Mouse (Mus musculus) heart, embryonic 16.5 days (tissue): ENCODE data around the gene Usp48. TPM values are rescaled to one million over a fixed set of nuclear protein-coding genes. Genes with fewer than 3 reads are reported as not detected.

ENCODE experiments used
- ATAC-seq: fragments of 200-750 bp; cut with Nextera tagmentation; replicated peaks from 2 replicates; pipeline ENCODE4 v1.8.0; 2017; ENCODE audit warnings: moderate number of reproducible peaks; ENCODE audit not compliant: insufficient read depth, low FRiP score; ENCODE audit errors: extremely low read depth
- H3K27ac ChIP-seq: fragments of 300-500 bp; sonication (generic); 2 replicates; pipeline ENCODE4 v1.5.1; 2014; ENCODE audit warnings: mild to moderate bottlenecking, low read length, control low read depth, moderate library complexity
- H3K27me3 ChIP-seq: fragments of 300-500 bp; sonication (generic); 2 replicates; pipeline ENCODE4 v1.6.1; 2014; ENCODE audit warnings: low read length, mixed read lengths; ENCODE audit not compliant: control insufficient read depth, insufficient read depth
- H3K36me3 ChIP-seq: fragments of 300-500 bp; sonication (generic); 2 replicates; pipeline ENCODE4 v1.6.1; 2014; ENCODE audit not compliant: control insufficient read depth, insufficient read depth
- H3K4me1 ChIP-seq: fragments of 300-500 bp; sonication (generic); 2 replicates; pipeline ENCODE4 v1.6.1; 2014; ENCODE audit warnings: low read length, mixed read lengths; ENCODE audit not compliant: control insufficient read depth, insufficient read depth
- H3K4me2 ChIP-seq: fragments of 300-500 bp; sonication (generic); 2 replicates; pipeline ENCODE4 v1.6.1; 2014; ENCODE audit warnings: low read depth, mild to moderate bottlenecking, control low read depth, low read length
- H3K4me3 ChIP-seq: fragments of 300-500 bp; sonication (generic); 2 replicates; pipeline ENCODE4 v1.5.1; 2014; ENCODE audit warnings: mild to moderate bottlenecking, control low read depth, low read length
- H3K9ac ChIP-seq: fragments of 300-500 bp; sonication (generic); 2 replicates; pipeline ENCODE4 v1.6.1; 2014; ENCODE audit warnings: low read length, control low read depth
- H3K9me3 ChIP-seq: fragments of 300-500 bp; sonication (generic); replicated peaks from 2 replicates; pipeline ENCODE4 v1.6.1; 2016; ENCODE audit warnings: low read length; ENCODE audit not compliant: control insufficient read depth
- WGBS: fragments of 180-500 bp; shearing (Covaris S2); extraction: QIAGEN DNeasy Blood & Tissue Kit; methylation state at CpG from one replicate; pipeline ENCODE4 v1.1.7; 2014; 5-methylcytosine and 5-hydroxymethylcytosine counted together
- polyA plus RNA-seq: library from polyadenylated mRNA; unstranded; fragments of >200 nt; fragmentation: Nextera tagmentation; extraction: Ambion mirVana; gene quantifications from 2 replicates; pipeline ENCODE4 v1.2.1, GENCODE M21; 2015

Gene Usp48
- polyA plus RNA-seq, 1 experiment from 2014 or later = 34.8 TPM

GRCm38 (mm10) chr4:137648230-137648629, 54.7 kb downstream of the Usp48 start:
- H3K9ac ChIP-seq = no peak overlapping the region
- peaks cover 60% of the 10 kb centered on the region for H3K36me3 ChIP-seq
- WGBS = 87% methylated on average over 9 of the region's 9 CpGs
- no peak overlapping the region for H3K27ac ChIP-seq
- H3K27me3 ChIP-seq = no peaks in the 10 kb centered on the region
- no peak overlapping the region for H3K4me3 ChIP-seq
- no peaks in the 10 kb centered on the region for H3K9me3 ChIP-seq
- H3K4me2 ChIP-seq = no peak overlapping the region
- ATAC-seq = no peak
- no peaks in the 10 kb centered on the region for H3K4me1 ChIP-seq

GRCm38 (mm10) chr4:137650912-137651311, 57.4 kb downstream of the Usp48 start:
- no peak overlapping the region for H3K27ac ChIP-seq
- H3K36me3 ChIP-seq = peaks cover 55% of the 10 kb centered on the region
- H3K4me1 ChIP-seq = no peaks in the 10 kb centered on the region
- no peak overlapping the region for H3K9ac ChIP-seq
- H3K27me3 ChIP-seq = no peaks in the 10 kb centered on the region
- H3K4me2 ChIP-seq = no peak overlapping the region
- no peak overlapping the region for H3K4me3 ChIP-seq
- no peak for ATAC-seq
- H3K9me3 ChIP-seq = no peaks in the 10 kb centered on the region
- WGBS = 79% methylated on average over 5 of the region's 5 CpGs

- H3K27ac ChIP-seq = no peak overlapping the region
- no peaks in the 10 kb centered on the region for H3K9me3 ChIP-seq
- no peak overlapping the region for H3K4me2 ChIP-seq
- no peaks in the 10 kb centered on the region for H3K4me1 ChIP-seq
- no peak overlapping the region for H3K9ac ChIP-seq
- no peak for ATAC-seq
- H3K27me3 ChIP-seq = no peaks in the 10 kb centered on the region
- H3K36me3 ChIP-seq = peaks cover 63% of the 10 kb centered on the region
- 93% methylated on average over 5 of the region's 5 CpGs for WGBS
- H3K4me3 ChIP-seq = no peak overlapping the region
These were observed 59.3 kb downstream of the Usp48 start for GRCm38 (mm10) chr4:137652835-137653346.

GRCm38 (mm10) chr4:137655241-137656031, 61.9 kb downstream of the Usp48 start:
- Histone ChIP-seq H3K9me3 (no peaks in the 10 kb centered on the region), H3K27me3 (no peaks in the 10 kb centered on the region), H3K4me1 (peaks cover 2% of the 10 kb centered on the region; the same call in 1 of the 2 replicates), H3K9ac (no peak overlapping the region), H3K4me3 (no peak overlapping the region), H3K27ac (no peak overlapping the region), H3K36me3 (peaks cover 43% of the 10 kb centered on the region), H3K4me2 (no peak overlapping the region)
- WGBS = 89% methylated on average over 18 of the region's 18 CpGs
- no peak for ATAC-seq

GRCm38 (mm10) chr4:137657674-137658073, 64.1 kb downstream of the Usp48 start:
- ATAC-seq = no peak
- H3K27ac ChIP-seq = no peak overlapping the region
- no peaks in the 10 kb centered on the region for H3K27me3 ChIP-seq
- no peak overlapping the region for H3K4me2 ChIP-seq
- H3K9me3 ChIP-seq = no peaks in the 10 kb centered on the region
- H3K4me3 ChIP-seq = no peak overlapping the region
- 88% methylated on average over 8 of the region's 8 CpGs for WGBS
- H3K36me3 ChIP-seq = peaks cover 33% of the 10 kb centered on the region
- no peak overlapping the region for H3K9ac ChIP-seq
- H3K4me1 ChIP-seq = peaks cover 7% of the 10 kb centered on the region

GRCm38 (mm10) chr4:137659541-137659940, 66.0 kb downstream of the Usp48 start:
- Histone ChIP-seq H3K27me3 (peaks cover 16% of the 10 kb centered on the region), H3K27ac (no peak overlapping the region), H3K9ac (no peak overlapping the region), H3K4me1 (peaks cover 9% of the 10 kb centered on the region), H3K36me3 (peaks cover 22% of the 10 kb centered on the region), H3K4me2 (no peak overlapping the region), H3K4me3 (no peak overlapping the region), H3K9me3 (no peaks in the 10 kb centered on the region)
- WGBS = 79% methylated on average over 4 of the region's 4 CpGs
- no peak for ATAC-seq

GRCm38 (mm10) chr4:137660364-137661077, 67.0 kb downstream of the Usp48 start:
- Histone ChIP-seq H3K4me3 (no peak overlapping the region), H3K36me3 (peaks cover 19% of the 10 kb centered on the region), H3K9me3 (no peaks in the 10 kb centered on the region), H3K4me2 (no peak overlapping the region), H3K9ac (no peak overlapping the region), H3K27me3 (peaks cover 24% of the 10 kb centered on the region), H3K27ac (no peak overlapping the region), H3K4me1 (peaks cover 10% of the 10 kb centered on the region)
- 55% methylated on average over 10 of the region's 10 CpGs for WGBS
- ATAC-seq = no peak

- Histone ChIP-seq H3K27ac (no peak overlapping the region), H3K36me3 (peaks cover 14% of the 10 kb centered on the region), H3K27me3 (peaks cover 29% of the 10 kb centered on the region), H3K4me3 (no peak overlapping the region), H3K9ac (no peak overlapping the region), H3K9me3 (no peaks in the 10 kb centered on the region), H3K4me2 (no peak overlapping the region), H3K4me1 (peaks cover 10% of the 10 kb centered on the region)
- ATAC-seq = no peak
- WGBS = 45% methylated on average over 2 of the region's 2 CpGs
These were observed 67.5 kb downstream of the Usp48 start for GRCm38 (mm10) chr4:137661078-137661450.

GRCm38 (mm10) chr4:137661547-137661946, 68.0 kb downstream of the Usp48 start:
- WGBS = 92% methylated on average over 5 of the region's 6 CpGs
- H3K9me3 ChIP-seq = no peaks in the 10 kb centered on the region
- H3K27me3 ChIP-seq = peaks cover 29% of the 10 kb centered on the region
- H3K4me1 ChIP-seq = peaks cover 10% of the 10 kb centered on the region
- no peak for ATAC-seq
- no peak overlapping the region for H3K9ac ChIP-seq
- no peak overlapping the region for H3K4me2 ChIP-seq
- peaks cover 10% of the 10 kb centered on the region for H3K36me3 ChIP-seq
- H3K27ac ChIP-seq = no peak overlapping the region
- H3K4me3 ChIP-seq = no peak overlapping the region
